Mouse (Mus musculus) neural tube, embryonic 15.5 days (tissue): ENCODE measurements around the gene Slc6a12. TPM values are rescaled to one million over a fixed set of nuclear protein-coding genes. Genes with fewer than 3 reads are reported as not detected.
A peak's percentile ranks its signal among the peaks of the same experiment; 100 is the strongest.

ENCODE experiments used
- ATAC-seq: fragments of 200-750 bp; cut with Nextera tagmentation; 2 replicates; pipeline ENCODE4 v1.8.0; 2017; ENCODE audit warnings: mild to moderate bottlenecking, moderate TSS enrichment, moderate library complexity; ENCODE audit not compliant: low FRiP score
- H3K27ac ChIP-seq: fragments of 300-500 bp; sonication (generic); replicated peaks from 2 replicates; pipeline ENCODE4 v1.5.1; 2015; ENCODE audit warnings: mild to moderate bottlenecking, inconsistent platforms
- H3K27me3 ChIP-seq: fragments of 300-500 bp; sonication (generic); replicated peaks from 2 replicates; pipeline ENCODE4 v1.6.1; 2015; ENCODE audit warnings: inconsistent platforms
- H3K36me3 ChIP-seq: fragments of 300-500 bp; sonication (generic); 2 replicates; pipeline ENCODE4 v1.6.1; 2015; ENCODE audit warnings: inconsistent platforms
- H3K4me1 ChIP-seq: fragments of 300-500 bp; sonication (generic); 2 replicates; pipeline ENCODE4 v1.6.1; 2015; ENCODE audit warnings: inconsistent platforms
- H3K4me2 ChIP-seq: fragments of 300-500 bp; sonication (generic); 2 replicates; pipeline ENCODE4 v1.6.1; 2015; ENCODE audit warnings: inconsistent platforms, mild to moderate bottlenecking, moderate library complexity
- H3K4me3 ChIP-seq: fragments of 300-500 bp; sonication (generic); replicated peaks from 2 replicates; pipeline ENCODE4 v1.5.1; 2015; ENCODE audit warnings: mild to moderate bottlenecking, inconsistent platforms
- H3K9ac ChIP-seq: fragments of 300-500 bp; sonication (generic); replicated peaks from 2 replicates; pipeline ENCODE4 v1.6.1; 2015; ENCODE audit warnings: mild to moderate bottlenecking, inconsistent platforms
- H3K9me3 ChIP-seq: fragments of 300-500 bp; sonication (generic); replicated peaks from 2 replicates; pipeline ENCODE4 v1.6.1; 2016; ENCODE audit warnings: inconsistent platforms
- WGBS: fragments of 180-500 bp; shearing (Covaris S2); methylation state at CpG from one replicate; pipeline ENCODE4 v1.1.7; 2015; ENCODE audit warnings: mixed read lengths; 5-methylcytosine and 5-hydroxymethylcytosine counted together
- polyA plus RNA-seq: library from polyadenylated mRNA; unstranded; fragments of >200 nt; fragmentation: Nextera tagmentation; extraction: Ambion mirVana; gene quantifications from 2 replicates; pipeline ENCODE4 v1.2.1, GENCODE M21; 2015

Gene Slc6a12
- polyA plus RNA-seq, 1 experiment from 2014 or later = 0.70 TPM

GRCm38 (mm10) chr6:121325740-121326139 is 17.1 kb upstream of the Slc6a12 start:
- no peak overlapping the region for H3K9ac ChIP-seq
- H3K27me3 ChIP-seq = no peaks in the 10 kb centered on the region
- no peak overlapping the region for H3K4me2 ChIP-seq
- WGBS = 81% methylated on average over 9 of the region's 9 CpGs
- no peak overlapping the region for H3K27ac ChIP-seq
- no peaks in the 10 kb centered on the region for H3K36me3 ChIP-seq
- no peaks in the 10 kb centered on the region for H3K9me3 ChIP-seq
- H3K4me1 ChIP-seq = peaks cover 16% of the 10 kb centered on the region
- H3K4me3 ChIP-seq = no peak overlapping the region
- ATAC-seq = no peak

GRCm38 (mm10) chr6:121326486-121327069 is 16.3 kb upstream of the Slc6a12 start:
- Histone ChIP-seq H3K4me2 (no peak overlapping the region), H3K4me1 (peaks cover 16% of the 10 kb centered on the region), H3K9me3 (no peaks in the 10 kb centered on the region), H3K27ac (no peak overlapping the region), H3K36me3 (no peaks in the 10 kb centered on the region), H3K9ac (no peak overlapping the region), H3K27me3 (no peaks in the 10 kb centered on the region), H3K4me3 (no peak overlapping the region)
- 63% methylated on average over 10 of the region's 10 CpGs for whole genome bisulfite sequencing
- no peak for ATAC-seq

- Histone ChIP-seq H3K9ac (no peak overlapping the region), H3K4me1 (peaks cover 16% of the 10 kb centered on the region), H3K27me3 (no peaks in the 10 kb centered on the region), H3K27ac (no peak overlapping the region), H3K9me3 (no peaks in the 10 kb centered on the region), H3K4me2 (no peak overlapping the region), H3K4me3 (no peak overlapping the region), H3K36me3 (no peaks in the 10 kb centered on the region)
- 44% methylated on average over 9 of the region's 9 CpGs for WGBS
- ATAC-seq = no peak
These were observed 14.4 kb upstream of the Slc6a12 start for GRCm38 (mm10) chr6:121328417-121328884.

GRCm38 (mm10) chr6:121329848-121330508 is 12.9 kb upstream of the Slc6a12 start:
- H3K9ac ChIP-seq = no peak overlapping the region
- no peak overlapping the region for H3K27ac ChIP-seq
- H3K4me3 ChIP-seq = no peak overlapping the region
- 0 out of 2 replicates have a peak, but pooled peaks have one; percentile 40 for ATAC-seq
- 11% methylated on average over 10 of the region's 10 CpGs for WGBS
- H3K4me2 ChIP-seq = no peak overlapping the region
- H3K27me3 ChIP-seq = no peaks in the 10 kb centered on the region
- no peaks in the 10 kb centered on the region for H3K36me3 ChIP-seq
- peaks cover 16% of the 10 kb centered on the region for H3K4me1 ChIP-seq
- no peaks in the 10 kb centered on the region for H3K9me3 ChIP-seq

GRCm38 (mm10) chr6:121335841-121336240 is 7.0 kb upstream of the Slc6a12 start:
- no peaks in the 10 kb centered on the region for H3K9me3 ChIP-seq
- no peak overlapping the region for H3K9ac ChIP-seq
- H3K4me2 ChIP-seq = no peak overlapping the region
- H3K27ac ChIP-seq = no peak overlapping the region
- no peaks in the 10 kb centered on the region for H3K27me3 ChIP-seq
- WGBS = 91% methylated on average over 9 of the region's 9 CpGs
- H3K4me3 ChIP-seq = no peak overlapping the region
- H3K4me1 ChIP-seq = 0 out of 2 replicates have a peak, but pooled peaks cover 2% of the 10 kb centered on the region
- ATAC-seq = no peak
- H3K36me3 ChIP-seq = no peaks in the 10 kb centered on the region

- no peak for ATAC-seq
- H3K27me3 ChIP-seq = no peaks in the 10 kb centered on the region
- 0 out of 2 replicates have a peak, but pooled peaks cover 2% of the 10 kb centered on the region for H3K4me1 ChIP-seq
- H3K4me2 ChIP-seq = no peak overlapping the region
- 72% methylated on average over 8 of the region's 8 CpGs for WGBS
- no peak overlapping the region for H3K9ac ChIP-seq
- no peaks in the 10 kb centered on the region for H3K36me3 ChIP-seq
- H3K9me3 ChIP-seq = no peaks in the 10 kb centered on the region
- no peak overlapping the region for H3K27ac ChIP-seq
- no peak overlapping the region for H3K4me3 ChIP-seq
These were observed 6.3 kb upstream of the Slc6a12 start for GRCm38 (mm10) chr6:121336558-121336957.

GRCm38 (mm10) chr6:121337229-121337628 is 5.6 kb upstream of the Slc6a12 start:
- 91% methylated on average over 9 of the region's 9 CpGs for WGBS
- Histone ChIP-seq H3K27ac (no peak overlapping the region), H3K4me2 (no peak overlapping the region), H3K36me3 (no peaks in the 10 kb centered on the region), H3K4me3 (no peak overlapping the region), H3K9ac (no peak overlapping the region), H3K9me3 (no peaks in the 10 kb centered on the region), H3K27me3 (no peaks in the 10 kb centered on the region), H3K4me1 (0 out of 2 replicates have a peak, but pooled peaks cover 2% of the 10 kb centered on the region)
- ATAC-seq = no peak

- H3K9ac ChIP-seq = no peak overlapping the region
- H3K27me3 ChIP-seq = no peaks in the 10 kb centered on the region
- H3K9me3 ChIP-seq = no peaks in the 10 kb centered on the region
- no peak overlapping the region for H3K4me2 ChIP-seq
- no peak overlapping the region for H3K4me3 ChIP-seq
- H3K36me3 ChIP-seq = no peaks in the 10 kb centered on the region
- H3K4me1 ChIP-seq = 0 out of 2 replicates have a peak, but pooled peaks cover 2% of the 10 kb centered on the region
- peak; percentile 78 for ATAC-seq
- WGBS = 35% methylated on average over 3 of the region's 3 CpGs
- H3K27ac ChIP-seq = no peak overlapping the region
These were observed 4.9 kb upstream of the Slc6a12 start for GRCm38 (mm10) chr6:121337770-121338518.

- ATAC-seq = no peak; the same call in 1 of the 2 replicates
- Histone ChIP-seq H3K27ac (no peak overlapping the region), H3K9ac (no peak overlapping the region), H3K9me3 (no peaks in the 10 kb centered on the region), H3K4me2 (no peak overlapping the region), H3K4me3 (no peak overlapping the region), H3K27me3 (no peaks in the 10 kb centered on the region), H3K36me3 (no peaks in the 10 kb centered on the region), H3K4me1 (0 out of 2 replicates have a peak, but pooled peaks cover 6% of the 10 kb centered on the region)
- 57% methylated on average over 4 of the region's 4 CpGs for WGBS
These were observed 4.4 kb upstream of the Slc6a12 start for GRCm38 (mm10) chr6:121338519-121338896.

- no peaks in the 10 kb centered on the region for H3K9me3 ChIP-seq
- WGBS = 86% methylated on average over 6 of the region's 6 CpGs
- no peak overlapping the region for H3K4me3 ChIP-seq
- no peak for ATAC-seq
- H3K4me1 ChIP-seq = 0 out of 2 replicates have a peak, but pooled peaks cover 4% of the 10 kb centered on the region
- H3K27me3 ChIP-seq = no peaks in the 10 kb centered on the region
- no peak overlapping the region for H3K27ac ChIP-seq
- no peaks in the 10 kb centered on the region for H3K36me3 ChIP-seq
- H3K9ac ChIP-seq = no peak overlapping the region
- no peak overlapping the region for H3K4me2 ChIP-seq
These were observed 1.2 kb upstream of the Slc6a12 start for GRCm38 (mm10) chr6:121341650-121342049.

GRCm38 (mm10) chr6:121343771-121344123 is 871 bp downstream of the Slc6a12 start:
- Histone ChIP-seq H3K4me2 (no peak overlapping the region), H3K27me3 (no peaks in the 10 kb centered on the region), H3K36me3 (no peaks in the 10 kb centered on the region), H3K27ac (no peak overlapping the region), H3K4me3 (no peak overlapping the region), H3K4me1 (0 out of 2 replicates have a peak, but pooled peaks cover 4% of the 10 kb centered on the region), H3K9me3 (no peaks in the 10 kb centered on the region), H3K9ac (no peak overlapping the region)
- ATAC-seq = no peak
- 64% methylated on average over 6 of the region's 6 CpGs for WGBS
